Mouse (Mus musculus) cortical plate, adult 2 months (tissue): ENCODE data around the gene Prkce. TPM values are rescaled to one million over a fixed set of nuclear protein-coding genes. Genes with fewer than 3 reads are reported as not detected.
A peak's percentile ranks its signal among the peaks of the same experiment; 100 is the strongest.

Experiments used
- H3K27ac ChIP-seq: fragments of 200-500 bp; 2 replicates; pipeline ENCODE4 v1.5.1; 2012; ENCODE audit warnings: low read length, control low read depth, inconsistent platforms; ENCODE audit not compliant: insufficient read depth
- H3K4me1 ChIP-seq: fragments of 200-500 bp; 2 replicates; pipeline ENCODE4 v1.6.1; 2011; ENCODE audit warnings: low read length; ENCODE audit not compliant: control insufficient read depth, insufficient read depth
- H3K4me3 ChIP-seq: fragments of 200-500 bp; 2 replicates; pipeline ENCODE4 v1.5.1; 2011; ENCODE audit warnings: mild to moderate bottlenecking, low read length, control low read depth; ENCODE audit not compliant: insufficient read depth
- CTCF ChIP-seq: fragments of 200-500 bp; IDR thresholded peaks from 2 replicates; pipeline ENCODE4 v1.5.1; 2011; ENCODE audit warnings: mild to moderate bottlenecking, control low read depth, low read length; ENCODE audit not compliant: insufficient read depth; ENCODE audit errors: extremely low read depth
- POLR2A ChIP-seq: fragments of 200-500 bp; IDR thresholded peaks from 2 replicates; pipeline ENCODE4 v1.6.1; 2011; ENCODE audit warnings: mild to moderate bottlenecking, low read length, control low read depth; ENCODE audit not compliant: insufficient read depth; ENCODE audit errors: extremely low read depth
- polyA plus RNA-seq: library from polyadenylated mRNA; depleted of rRNA; stranded (reverse); fragments of >200 nt; gene quantifications from 2 replicates; pipeline ENCODE4 v1.2.3, GENCODE M21; 2012

The Prkce gene
- polyA plus RNA-seq, 1 experiment: 83.7 TPM

- Histone ChIP-seq H3K27ac (no peak overlapping the region), H3K4me3 (no peak overlapping the region), H3K4me1 (peaks cover 13% of the 10 kb centered on the region)
- TF ChIP-seq CTCF: no peak
- TF ChIP-seq POLR2A: no peak
Measured at GRCm38 (mm10) chr17:86279751-86280150, 112.2 kb downstream of the Prkce start.

GRCm38 (mm10) chr17:86283741-86284140 lies 116.2 kb downstream of the Prkce start:
- Histone ChIP-seq H3K4me3 (no peak overlapping the region), H3K27ac (no peak overlapping the region), H3K4me1 (peaks cover 6% of the 10 kb centered on the region)
- no peak for TF ChIP-seq CTCF
- no peak for TF ChIP-seq POLR2A

GRCm38 (mm10) chr17:86285058-86285457 lies 117.5 kb downstream of the Prkce start:
- TF ChIP-seq POLR2A: no peak
- TF ChIP-seq CTCF: no peak
- no peak overlapping the region for H3K4me3 ChIP-seq
- peaks cover 6% of the 10 kb centered on the region for H3K4me1 ChIP-seq
- no peak overlapping the region for H3K27ac ChIP-seq

- no peak for TF ChIP-seq CTCF
- TF ChIP-seq POLR2A: no peak
- no peak overlapping the region for H3K4me3 ChIP-seq
- peaks cover 5% of the 10 kb centered on the region for H3K4me1 ChIP-seq
- H3K27ac ChIP-seq: no peak overlapping the region
Measured at GRCm38 (mm10) chr17:86286747-86287271, 119.2 kb downstream of the Prkce start.

GRCm38 (mm10) chr17:86292711-86293110 lies 125.1 kb downstream of the Prkce start:
- no peak for TF ChIP-seq CTCF
- TF ChIP-seq POLR2A: no peak
- H3K27ac ChIP-seq: no peak overlapping the region
- H3K4me3 ChIP-seq: no peak overlapping the region
- H3K4me1 ChIP-seq: peaks cover 3% of the 10 kb centered on the region

- H3K4me1 ChIP-seq: peaks cover 3% of the 10 kb centered on the region
- no peak overlapping the region for H3K4me3 ChIP-seq
- no peak overlapping the region for H3K27ac ChIP-seq
- TF ChIP-seq CTCF: peak; percentile 35; the same call in 1 of the 2 replicates
- no peak for TF ChIP-seq POLR2A
Measured at GRCm38 (mm10) chr17:86293247-86293744, 125.7 kb downstream of the Prkce start.

- Histone ChIP-seq H3K27ac (no peak overlapping the region), H3K4me3 (no peak overlapping the region), H3K4me1 (peaks cover 17% of the 10 kb centered on the region)
- no peak for TF ChIP-seq CTCF
- TF ChIP-seq POLR2A: no peak
Measured at GRCm38 (mm10) chr17:86299576-86299975, 132.0 kb downstream of the Prkce start.

GRCm38 (mm10) chr17:86300774-86301595 lies 133.4 kb downstream of the Prkce start:
- Histone ChIP-seq H3K27ac (peak overlapping the region; percentile 47), H3K4me1 (peaks cover 22% of the 10 kb centered on the region), H3K4me3 (peak overlapping the region; percentile 16; the same call in 1 of the 2 replicates)
- no peak for TF ChIP-seq CTCF
- peak; percentile 31; the same call in 1 of the 2 replicates for TF ChIP-seq POLR2A

- H3K4me3 ChIP-seq: no peak overlapping the region
- H3K27ac ChIP-seq: no peak overlapping the region
- peaks cover 24% of the 10 kb centered on the region for H3K4me1 ChIP-seq
- no peak for TF ChIP-seq CTCF
- TF ChIP-seq POLR2A: no peak
Measured at GRCm38 (mm10) chr17:86302266-86302665, 134.7 kb downstream of the Prkce start.
